18 mouse cellular contexts compared by ENCODE assay signal in genomic region chr4:59298719-59299496, GRCm38 (mm10).
DNase-seq lines count a peak whose midpoint lies in the region; ATAC-seq lines count a peak whose summit lies in the region.
"Had no signal": no experiment of that assay in that cellular context is flagged by ENCODE, and none has a peak within 500 bp of the region (broad histone marks: within the 10 kb centered on the region; RNA-seq: fewer than 3 reads in every experiment).

No protein-coding gene starts in this region.

- peak; percentile 22 for DNase-seq in embryonic facial prominence, embryonic 14.5 days (ENCODE audit: low spot score)
- no peak for DNase-seq in embryonic facial prominence, embryonic 10.5 days (ENCODE audit: low spot score)
- DNase-seq in lung, postnatal 36 days: peak; percentile 41
- no peak for DNase-seq in lung, postnatal 14 days
- DNase-seq in induced T-regulatory cell, adult 2 months (ENCODE audit: low read depth): peak; percentile 46
- DNase-seq in adrenal gland, adult 2 months: no peak
- no peak for DNase-seq in right cerebral cortex, adult 2 months (ENCODE audit: low spot score in 2 of 2)
- DNase-seq: cerebellum, adult 9-10 months; forebrain, postnatal 0 days; gastrocnemius, postnatal 36 days; kidney, postnatal 4 days; liver, postnatal 0 days had no signal

- H3K9me3 ChIP-seq in embryonic facial prominence, embryonic 14.5 days (ENCODE audit: control insufficient read depth, low read length): no peaks in the 10 kb centered on the region
- H3K9me3 ChIP-seq in embryonic facial prominence, embryonic 10.5 days: no peaks in the 10 kb centered on the region
- no peaks in the 10 kb centered on the region for H3K9me3 ChIP-seq in kidney, embryonic 15.5 days (replicated peaks)
- H3K9me3 ChIP-seq: embryonic facial prominence, embryonic 15.5 days; forebrain, embryonic 10.5 days; limb, embryonic 10.5 days had no signal

- no peaks in the 10 kb centered on the region for H3K36me3 ChIP-seq in embryonic facial prominence, embryonic 14.5 days (ENCODE audit: control insufficient read depth, insufficient read depth, low read length)
- no peaks in the 10 kb centered on the region for H3K36me3 ChIP-seq in embryonic facial prominence, embryonic 10.5 days (replicated peaks)
- H3K36me3 ChIP-seq in kidney, embryonic 15.5 days: no peaks in the 10 kb centered on the region
- H3K36me3 ChIP-seq: embryonic facial prominence, embryonic 15.5 days; forebrain, embryonic 10.5 days; limb, embryonic 10.5 days had no signal

- no peaks in the 10 kb centered on the region for H3K4me1 ChIP-seq in embryonic facial prominence, embryonic 14.5 days (ENCODE audit: control insufficient read depth, insufficient read depth, low read length)
- H3K4me1 ChIP-seq in embryonic facial prominence, embryonic 10.5 days: 0 out of 2 replicates have a peak, but pooled peaks cover 3% of the 10 kb centered on the region
- no peaks in the 10 kb centered on the region for H3K4me1 ChIP-seq in kidney, embryonic 15.5 days
- H3K4me1 ChIP-seq: embryonic facial prominence, embryonic 15.5 days; forebrain, embryonic 10.5 days had no signal

- H3K4me2 ChIP-seq in embryonic facial prominence, embryonic 14.5 days (ENCODE audit: low read depth, low read length): no peak overlapping the region
- no peak overlapping the region for H3K4me2 ChIP-seq in kidney, embryonic 15.5 days
- H3K4me2 ChIP-seq: embryonic facial prominence, embryonic 15.5 days had no signal

- no peak overlapping the region for H3K4me3 ChIP-seq in embryonic facial prominence, embryonic 14.5 days (ENCODE audit: low read depth, low read length)
- H3K4me3 ChIP-seq in embryonic facial prominence, embryonic 10.5 days: no peak overlapping the region
- no peak overlapping the region for H3K4me3 ChIP-seq in kidney, embryonic 15.5 days (replicated peaks)
- H3K4me3 ChIP-seq: embryonic facial prominence, embryonic 15.5 days; forebrain, embryonic 10.5 days; limb, embryonic 10.5 days; megakaryocyte, embryonic 14.5 days had no signal

- WGBS in embryonic facial prominence, embryonic 14.5 days: 62% methylated on average over 7 of the region's 7 CpGs
- WGBS in embryonic facial prominence, embryonic 10.5 days: 86% methylated on average over 7 of the region's 7 CpGs
- 72% methylated on average over 7 of the region's 7 CpGs for WGBS in kidney, embryonic 15.5 days

- no peak overlapping the region for H3K9ac ChIP-seq in embryonic facial prominence, embryonic 14.5 days (ENCODE audit: low read depth, low read length)
- no peak overlapping the region for H3K9ac ChIP-seq in kidney, embryonic 15.5 days
- H3K9ac ChIP-seq: embryonic facial prominence, embryonic 15.5 days; forebrain, postnatal 0 days; liver, postnatal 0 days had no signal

- no peak overlapping the region for H3K27ac ChIP-seq in embryonic facial prominence, embryonic 14.5 days (replicated peaks; ENCODE audit: low read depth, low read length)
- no peak overlapping the region for H3K27ac ChIP-seq in embryonic facial prominence, embryonic 10.5 days (replicated peaks)
- no peak overlapping the region for H3K27ac ChIP-seq in kidney, embryonic 15.5 days
- H3K27ac ChIP-seq: embryonic facial prominence, embryonic 15.5 days; forebrain, embryonic 10.5 days; limb, embryonic 10.5 days had no signal

- no peak for ATAC-seq in embryonic facial prominence, embryonic 14.5 days (ENCODE audit: low read depth)
- ATAC-seq in kidney, embryonic 15.5 days (replicated peaks; ENCODE audit: low FRiP score): no peak
- ATAC-seq: forebrain, postnatal 0 days; liver, postnatal 0 days; midbrain, embryonic 16.5 days had no signal

- H3K27me3 ChIP-seq in embryonic facial prominence, embryonic 14.5 days (replicated peaks; ENCODE audit: control insufficient read depth, insufficient read depth, low read length): no peaks in the 10 kb centered on the region
- no peaks in the 10 kb centered on the region for H3K27me3 ChIP-seq in embryonic facial prominence, embryonic 10.5 days (replicated peaks; ENCODE audit: low read depth, poor library complexity, severe bottlenecking)
- H3K27me3 ChIP-seq in kidney, embryonic 15.5 days: no peaks in the 10 kb centered on the region
- H3K27me3 ChIP-seq: embryonic facial prominence, embryonic 15.5 days; megakaryocyte, embryonic 14.5 days had no signal

Comparison
In these comparisons a context has a peak if more than half of its experiments do, and no peak if none do; other contexts are left out.
1. DNase-seq: peak in embryonic facial prominence, embryonic 14.5 days (single experiment), lung, postnatal 36 days (single experiment) and induced T-regulatory cell, adult 2 months (single experiment); none in embryonic facial prominence, embryonic 10.5 days (single experiment), lung, postnatal 14 days (single experiment), adrenal gland, adult 2 months (single experiment) and right cerebral cortex, adult 2 months (0 of 2).